Mouse (Mus musculus): ENCODE results near the gene Ei24.

DNA sequence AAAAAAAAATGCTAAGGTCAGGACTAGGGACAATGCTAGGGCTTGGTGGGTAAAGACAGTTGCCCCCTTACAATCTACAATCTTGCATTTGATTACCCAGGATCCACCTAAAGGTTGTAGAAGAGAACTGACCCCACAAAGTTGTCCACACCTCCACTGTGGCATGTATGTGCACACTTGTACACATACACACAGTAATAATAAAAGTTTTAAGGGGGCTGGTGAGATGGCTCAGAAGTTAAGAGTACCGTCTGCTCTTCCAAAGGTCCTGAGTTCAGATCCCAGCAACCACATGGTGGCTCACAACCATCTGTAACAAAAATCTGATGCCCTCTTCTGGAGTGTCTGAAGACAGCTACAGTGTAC lies 28.2 kb downstream of the Ei24 start:
- TF ChIP-seq GATA1 (IDR thresholded peaks at IDR 0.05; ENCODE audit: borderline replicate concordance, low read length) (no peak), FLI1 (IDR thresholded peaks at IDR 0.05; ENCODE audit: low read length) (no peak)
